Mouse (Mus musculus) layer of hippocampus, adult 2 months (tissue): ENCODE data around the gene Zfp185. TPM values are rescaled to one million over a fixed set of nuclear protein-coding genes. Genes with fewer than 3 reads are reported as not detected.

Source experiments
- DNase-seq, 2 experiments: peaks; one replicate each; pipeline ENCODE4 v3.0.0; 2022; ENCODE audit warnings: low spot score in 2 of 2
- H3K27ac ChIP-seq: fragments of 200-600 bp; 2 replicates; pipeline ENCODE4 v1.8.1; 2022
- H3K4me3 ChIP-seq: fragments of 200-600 bp; 2 replicates; pipeline ENCODE4 v1.8.1; 2022; ENCODE audit warnings: mild to moderate bottlenecking
- CTCF ChIP-seq: fragments of 200-600 bp; conservative IDR thresholded peaks from 2 replicates; pipeline ENCODE4 v1.8.1; 2022; ENCODE audit warnings: antibody characterized with exemption, mild to moderate bottlenecking, moderate library complexity
- long read RNA-seq, 2 experiments: library from polyadenylated mRNA; stranded (forward); transcript quantifications; one replicate each; pipeline ENCODE4 v2.0.0; 2021; ENCODE audit warnings: borderline mapping rate in 2 of 2
- total RNA-seq, 2 experiments: library from RNA; stranded (reverse); gene quantifications; 2 replicates each; pipeline ENCODE4 v1.2.3; 2021

Zfp185 gene
- total RNA-seq, result 1 to 10 TPM; 1.4 to 1.5 TPM
- long read RNA-seq, experiment 1, partial matches to known transcripts, result 0 of 3 reads
- long read RNA-seq, experiment 1, other reads (novel, unspliced or antisense), result 1 of 3 reads
- long read RNA-seq, experiment 2, partial matches to known transcripts, result 0 of 3 reads
- long read RNA-seq, experiment 2, other reads (novel, unspliced or antisense), result 3 of 3 reads

GRCm38 (mm10) chrX:72986841-72987519, at the start of gene Zfp185:
TSS of gene Zfp185 (plus strand) at chrX:72987339.
- no peak for DNase-seq
- Histone ChIP-seq H3K27ac (no peak within 1 kb of the TSS), H3K4me3 (peak within 1 kb of the TSS; percentile 52)
- TF ChIP-seq CTCF, result no peak

- no peak for DNase-seq
- no peak for TF ChIP-seq CTCF
- Histone ChIP-seq H3K27ac (no peak overlapping the region), H3K4me3 (no peak overlapping the region)
Observed at GRCm38 (mm10) chrX:72953464-72953863, 33.7 kb upstream of the Zfp185 start.

- Histone ChIP-seq H3K4me3 (no peak overlapping the region), H3K27ac (no peak overlapping the region)
- TF ChIP-seq CTCF, result no peak
- DNase-seq, result no peak
Observed at GRCm38 (mm10) chrX:72956486-72956885, 30.7 kb upstream of the Zfp185 start.

- Histone ChIP-seq H3K4me3 (no peak overlapping the region), H3K27ac (no peak overlapping the region)
- TF ChIP-seq CTCF, result peak; percentile 66
- DNase-seq, result no peak
Observed at GRCm38 (mm10) chrX:72960431-72960830, 26.7 kb upstream of the Zfp185 start.

- no peak for DNase-seq
- no peak overlapping the region for H3K27ac ChIP-seq
- H3K4me3 ChIP-seq, result no peak overlapping the region
- TF ChIP-seq CTCF, result no peak
Observed at GRCm38 (mm10) chrX:72961511-72961910, 25.6 kb upstream of the Zfp185 start.

GRCm38 (mm10) chrX:72962743-72963142, 24.4 kb upstream of the Zfp185 start:
- no peak for TF ChIP-seq CTCF
- Histone ChIP-seq H3K27ac (no peak overlapping the region), H3K4me3 (no peak overlapping the region)
- no peak for DNase-seq

GRCm38 (mm10) chrX:72982831-72983230, 4.3 kb upstream of the Zfp185 start:
- DNase-seq, result no peak
- no peak for TF ChIP-seq CTCF
- H3K27ac ChIP-seq, result no peak overlapping the region
- H3K4me3 ChIP-seq, result no peak overlapping the region

GRCm38 (mm10) chrX:72985607-72986006, 1.5 kb upstream of the Zfp185 start:
- Histone ChIP-seq H3K4me3 (no peak overlapping the region), H3K27ac (no peak overlapping the region)
- no peak for DNase-seq
- no peak for TF ChIP-seq CTCF

GRCm38 (mm10) chrX:72987520-72987905, 374 bp downstream of the Zfp185 start:
- H3K4me3 ChIP-seq, result peak overlapping the region; percentile 52
- no peak for DNase-seq
- H3K27ac ChIP-seq, result no peak overlapping the region
- no peak for TF ChIP-seq CTCF

- TF ChIP-seq CTCF, result no peak
- no peak overlapping the region for H3K4me3 ChIP-seq
- H3K27ac ChIP-seq, result no peak overlapping the region
- no peak for DNase-seq
Observed at GRCm38 (mm10) chrX:72988431-72988830, 1.3 kb downstream of the Zfp185 start.

GRCm38 (mm10) chrX:72990581-72990980, 3.4 kb downstream of the Zfp185 start:
- no peak overlapping the region for H3K27ac ChIP-seq
- no peak overlapping the region for H3K4me3 ChIP-seq
- DNase-seq, result no peak
- TF ChIP-seq CTCF, result no peak

- TF ChIP-seq CTCF, result peak; percentile 72
- no peak overlapping the region for H3K27ac ChIP-seq
- DNase-seq, result no peak
- no peak overlapping the region for H3K4me3 ChIP-seq
Observed at GRCm38 (mm10) chrX:72992291-72992919, 5.3 kb downstream of the Zfp185 start.

- H3K4me3 ChIP-seq, result no peak overlapping the region
- H3K27ac ChIP-seq, result no peak overlapping the region
- TF ChIP-seq CTCF, result no peak
- DNase-seq, result no peak
Observed at GRCm38 (mm10) chrX:72995542-72995941, 8.4 kb downstream of the Zfp185 start.

GRCm38 (mm10) chrX:73003110-73003509, 16.0 kb downstream of the Zfp185 start:
- DNase-seq, result no peak
- no peak for TF ChIP-seq CTCF
- no peak overlapping the region for H3K27ac ChIP-seq

More at GRCm38 (mm10) chrX:73003110-73003509, 16.0 kb downstream of the Zfp185 start:
- no peak overlapping the region for H3K4me3 ChIP-seq
